Mouse (Mus musculus) lung, adult 2 months (tissue): ENCODE results near the gene Pld2.
A peak's percentile ranks its signal among the peaks of the same experiment; 100 is the strongest.

Experiments
- CTCF ChIP-seq: fragments of 200-500 bp; IDR thresholded peaks from 2 replicates; pipeline ENCODE4 v1.5.1; 2011; ENCODE audit warnings: mild to moderate bottlenecking, low read length, control low read depth; ENCODE audit not compliant: insufficient read depth
- POLR2A ChIP-seq: fragments of 200-500 bp; IDR thresholded peaks from 2 replicates; pipeline ENCODE4 v1.6.1; 2011; ENCODE audit warnings: low read depth, mild to moderate bottlenecking, control low read depth, low read length, borderline replicate concordance; ENCODE audit errors: extremely low read depth

GRCm38 (mm10) chr11:70605024-70605566 is 65.2 kb downstream of the Pld2 start:
- no peak for TF ChIP-seq POLR2A
- TF ChIP-seq CTCF, result peak; percentile 98
